Mouse (Mus musculus): ENCODE measurements around the gene Tmc7. TPM values are rescaled to one million over a fixed set of nuclear protein-coding genes. Genes with fewer than 3 reads are reported as not detected.

The Tmc7 gene
- polyA plus RNA-seq, 1 experiment from 2014 or later: 1.3 TPM

- H3K36me3 ChIP-seq (ENCODE audit: control insufficient read depth, insufficient read depth): no peaks in the 10 kb centered on the region
- no peak overlapping the region for H3K4me3 ChIP-seq (ENCODE audit: low read length)
- no peaks in the 10 kb centered on the region for H3K27me3 ChIP-seq (ENCODE audit: control insufficient read depth, insufficient read depth, low read length)
- H3K4me1 ChIP-seq (ENCODE audit: control insufficient read depth, insufficient read depth, low read length): no peaks in the 10 kb centered on the region
- WGBS: 68% methylated on average over 8 of the region's 8 CpGs
- peaks cover 4% of the 10 kb centered on the region; the same call in 1 of the 2 replicates for H3K9me3 ChIP-seq (replicated peaks; ENCODE audit: control insufficient read depth, low read length)
- H3K9ac ChIP-seq (ENCODE audit: low read length): no peak overlapping the region
- H3K27ac ChIP-seq (ENCODE audit: low read length): no peak overlapping the region
- ATAC-seq (replicated peaks; ENCODE audit: extremely low read depth, insufficient read depth, low FRiP score): no peak
- H3K4me2 ChIP-seq (ENCODE audit: low read depth, low read length): no peak overlapping the region
Measured at GRCm38 (mm10) chr7:118502333-118502732, 82.2 kb downstream of the Tmc7 start.

GRCm38 (mm10) chr7:118499784-118500435 is 84.6 kb downstream of the Tmc7 start:
- H3K36me3 ChIP-seq (ENCODE audit: control insufficient read depth, insufficient read depth): no peaks in the 10 kb centered on the region
- peaks cover 4% of the 10 kb centered on the region; the same call in 1 of the 2 replicates for H3K9me3 ChIP-seq (replicated peaks; ENCODE audit: control insufficient read depth, low read length)
- no peak overlapping the region for H3K9ac ChIP-seq (ENCODE audit: low read length)
- H3K4me2 ChIP-seq (ENCODE audit: low read depth, low read length): no peak overlapping the region
- WGBS: 56% methylated on average over 7 of the region's 7 CpGs
- no peak overlapping the region for H3K27ac ChIP-seq (ENCODE audit: low read length)
- no peaks in the 10 kb centered on the region for H3K27me3 ChIP-seq (ENCODE audit: control insufficient read depth, insufficient read depth, low read length)
- no peak for ATAC-seq (replicated peaks; ENCODE audit: extremely low read depth, insufficient read depth, low FRiP score)
- H3K4me3 ChIP-seq (ENCODE audit: low read length): no peak overlapping the region
- H3K4me1 ChIP-seq (ENCODE audit: control insufficient read depth, insufficient read depth, low read length): no peaks in the 10 kb centered on the region

- Histone ChIP-seq H3K27ac (ENCODE audit: low read length) (no peak overlapping the region), H3K9me3 (replicated peaks; ENCODE audit: control insufficient read depth, low read length) (peaks cover 4% of the 10 kb centered on the region; the same call in 1 of the 2 replicates), H3K36me3 (ENCODE audit: control insufficient read depth, insufficient read depth) (no peaks in the 10 kb centered on the region), H3K4me1 (ENCODE audit: control insufficient read depth, insufficient read depth, low read length) (no peaks in the 10 kb centered on the region), H3K4me3 (ENCODE audit: low read length) (no peak overlapping the region), H3K4me2 (ENCODE audit: low read depth, low read length) (no peak overlapping the region), H3K9ac (ENCODE audit: low read length) (no peak overlapping the region), H3K27me3 (ENCODE audit: control insufficient read depth, insufficient read depth, low read length) (no peaks in the 10 kb centered on the region)
- peak; percentile 23; the same call in 1 of the 2 replicates for ATAC-seq (replicated peaks; ENCODE audit: extremely low read depth, insufficient read depth, low FRiP score)
- 75% methylated on average over 12 of the region's 12 CpGs for WGBS
Measured at GRCm38 (mm10) chr7:118498984-118499783, 85.4 kb downstream of the Tmc7 start.

GRCm38 (mm10) chr7:118494892-118495579 is 89.5 kb downstream of the Tmc7 start:
- peaks cover 9% of the 10 kb centered on the region for H3K27me3 ChIP-seq (ENCODE audit: control insufficient read depth, insufficient read depth, low read length)
- no peak overlapping the region for H3K9ac ChIP-seq (ENCODE audit: low read length)
- peaks cover 7% of the 10 kb centered on the region; the same call in 1 of the 2 replicates for H3K4me1 ChIP-seq (ENCODE audit: control insufficient read depth, insufficient read depth, low read length)
- no peak overlapping the region for H3K4me2 ChIP-seq (ENCODE audit: low read depth, low read length)
- no peak overlapping the region for H3K4me3 ChIP-seq (ENCODE audit: low read length)
- peaks cover 4% of the 10 kb centered on the region; the same call in 1 of the 2 replicates for H3K9me3 ChIP-seq (replicated peaks; ENCODE audit: control insufficient read depth, low read length)
- WGBS: 75% methylated on average over 4 of the region's 4 CpGs
- H3K36me3 ChIP-seq (ENCODE audit: control insufficient read depth, insufficient read depth): no peaks in the 10 kb centered on the region
- no peak overlapping the region for H3K27ac ChIP-seq (ENCODE audit: low read length)
- no peak for ATAC-seq (replicated peaks; ENCODE audit: extremely low read depth, insufficient read depth, low FRiP score)

- H3K4me2 ChIP-seq (ENCODE audit: low read depth, low read length): no peak overlapping the region
- WGBS: 59% methylated on average over 9 of the region's 9 CpGs
- no peak overlapping the region for H3K27ac ChIP-seq (ENCODE audit: low read length)
- ATAC-seq (replicated peaks; ENCODE audit: extremely low read depth, insufficient read depth, low FRiP score): no peak
- H3K4me1 ChIP-seq (ENCODE audit: control insufficient read depth, insufficient read depth, low read length): peaks cover 9% of the 10 kb centered on the region; the same call in 1 of the 2 replicates
- H3K4me3 ChIP-seq (ENCODE audit: low read length): no peak overlapping the region
- peaks cover 15% of the 10 kb centered on the region for H3K27me3 ChIP-seq (ENCODE audit: control insufficient read depth, insufficient read depth, low read length)
- H3K9me3 ChIP-seq (replicated peaks; ENCODE audit: control insufficient read depth, low read length): peaks cover 4% of the 10 kb centered on the region; the same call in 1 of the 2 replicates
- no peak overlapping the region for H3K9ac ChIP-seq (ENCODE audit: low read length)
- no peaks in the 10 kb centered on the region for H3K36me3 ChIP-seq (ENCODE audit: control insufficient read depth, insufficient read depth)
Measured at GRCm38 (mm10) chr7:118493892-118494291, 90.6 kb downstream of the Tmc7 start.

- under 1% methylated on average over 55 of the region's 55 CpGs for WGBS
Measured at GRCm38 (mm10) chr7:118491431-118492147, 92.9 kb downstream of the Tmc7 start, which contains the start of gene Itpripl2. Gene Itpripl2 (minus strand): TSS chr7:118491975.

GRCm38 (mm10) chr7:118490666-118491430 is 93.7 kb downstream of the Tmc7 start:
- Histone ChIP-seq H3K27ac (ENCODE audit: low read length) (peak overlapping the region; percentile 72), H3K4me2 (ENCODE audit: low read depth, low read length) (peak overlapping the region; percentile 67), H3K36me3 (ENCODE audit: control insufficient read depth, insufficient read depth) (peaks cover 3% of the 10 kb centered on the region; the same call in 1 of the 2 replicates), H3K4me3 (ENCODE audit: low read length) (peak overlapping the region; percentile 58), H3K4me1 (ENCODE audit: control insufficient read depth, insufficient read depth, low read length) (peaks cover 23% of the 10 kb centered on the region), H3K9me3 (replicated peaks; ENCODE audit: control insufficient read depth, low read length) (no peaks in the 10 kb centered on the region), H3K27me3 (ENCODE audit: control insufficient read depth, insufficient read depth, low read length) (peaks cover 15% of the 10 kb centered on the region), H3K9ac (ENCODE audit: low read length) (peak overlapping the region; percentile 82)
- ATAC-seq (replicated peaks; ENCODE audit: extremely low read depth, insufficient read depth, low FRiP score): peak; percentile 43
- WGBS: 5% methylated on average over 67 of the region's 67 CpGs

More at GRCm38 (mm10) chr7:118491431-118492147, 92.9 kb downstream of the Tmc7 start, which contains the start of gene Itpripl2:
- Histone ChIP-seq H3K9me3 (replicated peaks; ENCODE audit: control insufficient read depth, low read length) (no peaks in the 10 kb centered on the region), H3K27ac (ENCODE audit: low read length) (peak within 1 kb of the TSS; percentile 72), H3K4me2 (ENCODE audit: low read depth, low read length) (peak within 1 kb of the TSS; percentile 67), H3K9ac (ENCODE audit: low read length) (peak within 1 kb of the TSS; percentile 82), H3K36me3 (ENCODE audit: control insufficient read depth, insufficient read depth) (no peaks in the 10 kb centered on the region), H3K27me3 (ENCODE audit: control insufficient read depth, insufficient read depth, low read length) (peaks cover 15% of the 10 kb centered on the region), H3K4me3 (ENCODE audit: low read length) (peak within 1 kb of the TSS; percentile 58), H3K4me1 (ENCODE audit: control insufficient read depth, insufficient read depth, low read length) (peaks cover 23% of the 10 kb centered on the region)
- ATAC-seq (replicated peaks; ENCODE audit: extremely low read depth, insufficient read depth, low FRiP score): peak; percentile 73
